Mouse (Mus musculus) central nervous system, embryonic 14 days (tissue): ENCODE results near the gene Olfr339. TPM values are rescaled to one million over a fixed set of nuclear protein-coding genes. Genes with fewer than 3 reads are reported as not detected.

Experiments used
- polyA plus RNA-seq: library from polyadenylated mRNA; depleted of rRNA; stranded (reverse); fragments of >200 nt; gene quantifications from 2 replicates; pipeline ENCODE4 v1.2.3, GENCODE M21; 2012; rRNA removed

Olfr339 gene
- not detected in 2 replicates for polyA plus RNA-seq

DNA sequence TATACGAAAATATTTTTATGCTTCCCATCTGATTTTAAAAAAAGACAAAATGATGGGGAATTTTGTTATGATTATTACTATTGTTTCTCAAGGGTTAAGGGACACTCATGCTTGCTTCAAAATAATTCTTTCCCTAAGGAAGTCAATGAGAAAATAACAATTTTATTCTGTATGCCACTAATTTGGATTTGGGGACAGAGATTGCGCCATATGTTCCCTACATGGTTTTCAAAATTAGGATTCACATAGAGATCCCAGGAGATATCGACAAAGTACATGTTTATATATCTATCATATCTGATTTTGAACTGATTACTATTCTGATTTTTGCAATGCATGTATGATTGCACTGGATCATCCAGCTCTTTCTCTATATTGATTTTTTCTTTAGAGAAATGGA is at the start of gene Olfr339:
Olfr339 (plus strand) TSS at position 301 of the 400 bp plus-strand sequence.

DNA sequence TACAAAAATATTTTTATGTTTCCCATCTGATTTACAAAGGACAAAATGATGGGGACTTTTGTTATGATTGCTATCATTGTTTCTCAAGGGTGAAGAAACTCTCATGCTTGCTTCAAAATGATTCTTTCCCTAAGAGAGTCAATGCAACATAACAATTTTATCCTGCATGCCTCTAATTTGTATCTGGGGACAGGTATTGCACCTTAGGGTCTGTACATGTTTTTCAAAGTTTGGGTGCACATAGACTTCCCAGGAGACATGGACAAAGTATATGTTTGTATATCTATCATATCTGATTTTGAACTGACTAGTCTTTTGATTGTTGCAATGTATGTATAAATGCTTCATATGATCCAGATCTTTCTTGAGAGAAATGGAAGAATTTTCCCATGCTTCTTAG is 45.5 kb upstream of the Olfr339 start, which contains the start of gene Olfr338:
Olfr338 (plus strand) TSS at position 301 of the 400 bp plus-strand sequence.

DNA sequence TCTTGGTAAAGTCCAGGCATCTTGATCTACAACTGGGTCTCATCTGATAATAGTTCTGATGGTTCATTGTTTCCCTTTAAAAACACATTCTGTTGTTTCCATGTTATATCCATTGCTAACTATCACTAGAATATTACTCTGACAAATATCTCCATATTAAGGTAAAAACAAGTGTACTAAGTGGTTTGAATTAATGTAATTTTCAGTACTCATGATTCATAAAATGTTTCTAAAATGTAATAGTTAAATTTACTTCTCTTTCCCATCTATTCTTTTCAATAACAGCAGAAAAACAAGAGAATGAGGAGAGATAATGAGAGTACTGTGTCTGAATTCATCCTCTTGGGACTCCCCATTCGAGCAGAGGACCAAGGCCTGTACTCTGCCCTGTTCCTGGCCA is 33.5 kb downstream of the Olfr339 start, which contains the start of gene Olfr340:
Olfr340 (plus strand) TSS at position 301 of the 400 bp plus-strand sequence.

Other genes starting within 250 kb of the Olfr339 start
- 2.5 and 4.7 TPM in 2 replicates for gene Ptgs1, start 188.5 kb upstream of the Olfr339 start, polyA plus RNA-seq
- not detected in 2 replicates for gene Olfr338, start 45.4 kb upstream of the Olfr339 start, polyA plus RNA-seq
- not detected in 2 replicates for gene Olfr340, start 33.6 kb downstream of the Olfr339 start, polyA plus RNA-seq
- gene Olfr341, start 63.5 kb downstream of the Olfr339 start, polyA plus RNA-seq = not detected in 2 replicates
- not detected in 2 replicates for gene Olfr342, start 106.1 kb downstream of the Olfr339 start, polyA plus RNA-seq
- 0.01 TPM in 1 of 2 replicates, not detected in the other for gene Olfr344, start 147.7 kb downstream of the Olfr339 start, polyA plus RNA-seq
- gene Olfr345, start 221.1 kb downstream of the Olfr339 start, polyA plus RNA-seq = not detected in 2 replicates